Mouse (Mus musculus) cortical plate, adult 2 months (tissue): ENCODE results near the gene Cemip.

ENCODE experiments used
- CTCF ChIP-seq: fragments of 200-500 bp; IDR thresholded peaks from 2 replicates; pipeline ENCODE4 v1.5.1; 2011; ENCODE audit warnings: mild to moderate bottlenecking, control low read depth, low read length; ENCODE audit not compliant: insufficient read depth; ENCODE audit errors: extremely low read depth
- POLR2A ChIP-seq: fragments of 200-500 bp; IDR thresholded peaks from 2 replicates; pipeline ENCODE4 v1.6.1; 2011; ENCODE audit warnings: mild to moderate bottlenecking, low read length, control low read depth; ENCODE audit not compliant: insufficient read depth; ENCODE audit errors: extremely low read depth

DNA sequence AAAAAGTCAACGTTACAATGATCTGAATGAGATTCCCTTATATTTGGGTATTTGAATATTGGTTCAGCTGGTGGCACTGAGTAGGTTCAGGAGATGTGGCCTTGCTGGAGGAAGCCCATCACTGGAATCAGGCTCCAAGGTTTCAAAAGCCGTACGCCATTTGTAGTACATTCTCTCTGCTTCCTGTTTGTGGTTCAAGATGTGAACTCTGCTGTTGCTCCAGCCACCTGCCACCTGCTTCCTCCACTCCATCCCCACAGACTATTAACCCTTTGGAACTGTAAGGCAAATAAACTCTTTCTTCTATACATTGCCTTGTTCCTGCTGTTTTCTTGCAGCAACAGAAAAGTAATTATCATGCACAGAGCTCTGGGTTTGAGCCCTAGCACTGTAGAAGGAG, 174.4 kb downstream of the Cemip start:
- TF ChIP-seq CTCF (no peak), POLR2A (no peak)
